Comparison of ENCODE assay signal across 8 mouse cellular contexts in the genomic region with DNA sequence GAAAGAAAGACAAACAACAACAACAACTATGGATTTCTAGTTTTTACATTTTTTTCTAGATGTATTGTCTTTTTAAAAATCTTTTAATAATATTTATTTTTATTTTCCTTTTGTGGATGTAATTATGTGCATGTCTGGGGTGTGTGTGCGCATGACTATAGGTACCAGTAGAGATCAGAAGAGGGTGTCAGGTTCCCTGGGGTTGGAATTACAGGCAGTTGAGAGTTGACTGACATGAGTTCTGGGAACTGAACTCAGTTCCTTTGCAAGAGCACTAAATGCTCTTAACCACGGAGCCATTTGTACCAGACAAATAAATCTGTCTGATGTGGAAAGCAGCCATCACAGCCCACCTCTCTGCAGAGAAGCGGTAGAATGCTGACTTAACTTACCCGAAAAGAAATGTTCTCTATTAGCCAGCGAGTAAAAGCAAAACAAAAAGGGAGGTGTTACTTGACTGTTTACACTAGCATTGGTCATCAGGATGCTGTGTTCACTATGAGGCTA. TPM values are rescaled to one million over a fixed set of nuclear protein-coding genes. Genes with fewer than 3 reads are reported as not detected.
A peak's percentile ranks its signal among the peaks of the same experiment; 100 is the strongest.
DNase-seq lines count a peak whose midpoint lies in the region; ATAC-seq and TF ChIP-seq lines count a peak whose summit lies in the region.

No protein-coding gene starts in this region.

- no peak for ATAC-seq in heart, embryonic 11.5 days (replicated peaks; ENCODE audit: insufficient number of reproducible peaks, low FRiP score, low TSS enrichment)
- ATAC-seq in G1E (ENCODE audit: extremely low read depth, insufficient number of reproducible peaks, low FRiP score, poor library complexity, severe bottlenecking), result no peak
- ATAC-seq in forebrain, embryonic 15.5 days (replicated peaks), result 0 out of 2 replicates have a peak, but pooled peaks have one; percentile 11
- no peak for ATAC-seq in liver, embryonic 12.5 days
- ATAC-seq in neural tube, embryonic 15.5 days (ENCODE audit: low FRiP score), result no peak

- peak overlapping the region; percentile 66 for H3K4me2 ChIP-seq in heart, embryonic 11.5 days
- peak overlapping the region; percentile 25 for H3K4me2 ChIP-seq in forebrain, embryonic 15.5 days (replicated peaks)
- H3K4me2 ChIP-seq in liver, embryonic 12.5 days, result peak overlapping the region; percentile 62
- H3K4me2 ChIP-seq in neural tube, embryonic 15.5 days, result peak overlapping the region; percentile 46

- 51% methylated on average over 5 of the region's 5 CpGs for WGBS in heart, embryonic 11.5 days (ENCODE audit: insufficient replicate concordance)
- 61% methylated on average over 5 of the region's 5 CpGs for WGBS in forebrain, embryonic 15.5 days
- WGBS in liver, embryonic 12.5 days (ENCODE audit: insufficient replicate concordance), result 43% methylated on average over 5 of the region's 5 CpGs
- WGBS in neural tube, embryonic 15.5 days, result 55% methylated on average over 5 of the region's 5 CpGs

- H3K4me1 ChIP-seq in heart, embryonic 11.5 days (ENCODE audit: control insufficient read depth, insufficient read depth, low read length), result no peaks in the 10 kb centered on the region
- H3K4me1 ChIP-seq in G1E (ENCODE audit: insufficient read depth, low read depth, low read length), result peaks cover 8% of the 10 kb centered on the region
- H3K4me1 ChIP-seq in forebrain, embryonic 15.5 days, result peaks cover 2% of the 10 kb centered on the region; the same call in 1 of the 2 replicates
- H3K4me1 ChIP-seq in liver, embryonic 12.5 days, result no peaks in the 10 kb centered on the region
- no peaks in the 10 kb centered on the region; the same call in 1 of the 2 replicates for H3K4me1 ChIP-seq in neural tube, embryonic 15.5 days

- peak overlapping the region; percentile 41 for H3K4me3 ChIP-seq in heart, embryonic 11.5 days (ENCODE audit: low read depth, low read length)
- H3K4me3 ChIP-seq in G1E (ENCODE audit: low read depth, low read length), result peak overlapping the region; percentile 69
- peak overlapping the region; percentile 13 for H3K4me3 ChIP-seq in forebrain, embryonic 15.5 days
- peak overlapping the region; percentile 53 for H3K4me3 ChIP-seq in liver, embryonic 12.5 days
- H3K4me3 ChIP-seq in neural tube, embryonic 15.5 days (replicated peaks), result peak overlapping the region; percentile 19; the same call in 1 of the 2 replicates

- no peaks in the 10 kb centered on the region for H3K9me3 ChIP-seq in heart, embryonic 11.5 days (replicated peaks; ENCODE audit: control insufficient read depth, low read length)
- no peaks in the 10 kb centered on the region for H3K9me3 ChIP-seq in G1E (replicated peaks)
- H3K9me3 ChIP-seq in forebrain, embryonic 15.5 days, result no peaks in the 10 kb centered on the region
- no peaks in the 10 kb centered on the region for H3K9me3 ChIP-seq in liver, embryonic 12.5 days (replicated peaks)
- no peaks in the 10 kb centered on the region for H3K9me3 ChIP-seq in neural tube, embryonic 15.5 days (replicated peaks)

- H3K9ac ChIP-seq in heart, embryonic 11.5 days (ENCODE audit: low read depth, low read length), result 0 out of 2 replicates have a peak overlapping the region, but pooled peaks have one; percentile 49
- H3K9ac ChIP-seq in forebrain, embryonic 15.5 days (replicated peaks), result no peak overlapping the region
- peak overlapping the region; percentile 53 for H3K9ac ChIP-seq in liver, embryonic 12.5 days
- H3K9ac ChIP-seq in neural tube, embryonic 15.5 days (replicated peaks), result no peak overlapping the region

- no peaks in the 10 kb centered on the region for H3K27me3 ChIP-seq in heart, embryonic 11.5 days (ENCODE audit: control insufficient read depth, insufficient read depth, low read length)
- H3K27me3 ChIP-seq in G1E (ENCODE audit: insufficient read depth, low read length), result peaks cover 5% of the 10 kb centered on the region
- H3K27me3 ChIP-seq in forebrain, embryonic 15.5 days, result no peaks in the 10 kb centered on the region
- no peaks in the 10 kb centered on the region for H3K27me3 ChIP-seq in liver, embryonic 12.5 days (replicated peaks)
- no peaks in the 10 kb centered on the region for H3K27me3 ChIP-seq in neural tube, embryonic 15.5 days (replicated peaks)

- no peaks in the 10 kb centered on the region for H3K36me3 ChIP-seq in heart, embryonic 11.5 days (ENCODE audit: control insufficient read depth, insufficient read depth, low read length)
- no peaks in the 10 kb centered on the region for H3K36me3 ChIP-seq in G1E (replicated peaks)
- no peaks in the 10 kb centered on the region for H3K36me3 ChIP-seq in forebrain, embryonic 15.5 days
- no peaks in the 10 kb centered on the region for H3K36me3 ChIP-seq in liver, embryonic 12.5 days
- no peaks in the 10 kb centered on the region for H3K36me3 ChIP-seq in neural tube, embryonic 15.5 days

- no peak overlapping the region for H3K27ac ChIP-seq in heart, embryonic 11.5 days (ENCODE audit: low read depth, low read length)
- no peak overlapping the region for H3K27ac ChIP-seq in forebrain, embryonic 15.5 days (replicated peaks)
- H3K27ac ChIP-seq in liver, embryonic 12.5 days, result no peak overlapping the region
- no peak overlapping the region for H3K27ac ChIP-seq in neural tube, embryonic 15.5 days (replicated peaks)

- no peak for TF ChIP-seq CTCF in G1E (IDR thresholded peaks at IDR 0.05; ENCODE audit: low read depth, low read length)

- DNase-seq in heart, postnatal 4 days, result no peak
- DNase-seq in G1E (ENCODE audit: low spot score), result no peak
- no peak for DNase-seq in urinary bladder, postnatal 36 days (ENCODE audit: low spot score in 2 of 2)
- no peak for DNase-seq in urinary bladder, postnatal 4 days (ENCODE audit: low spot score in 2 of 2)

RNA-seq across cellular contexts. Expression of a gene that starts 44.0 kb away (rescaled TPM):
- 16.3 and 17.8 TPM in 2 replicates for polyA plus RNA-seq in heart, embryonic 11.5 days (2014; fragmentation: Nextera tagmentation; extraction: Ambion mirVana)
- 1 to 10 TPM; 6.8 to 7.6 TPM for total RNA-seq in heart, postnatal 4 days (2021)
- total RNA-seq in G1E (2014; fragmentation: Nextera tagmentation) (13.8 and 17.3 TPM in 2 replicates), G1E (2017) (20.7 and 21.9 TPM in 2 replicates)
- polyA plus RNA-seq in G1E (2012), result 8.6 and 9.9 TPM in 2 replicates
- polyA plus RNA-seq in forebrain, embryonic 15.5 days (2015; fragmentation: Nextera tagmentation; extraction: Ambion mirVana), result 36.1 and 39.0 TPM in 2 replicates
- 17.6 and 18.3 TPM in 2 replicates for polyA plus RNA-seq in liver, embryonic 12.5 days (2016; fragmentation: Nextera tagmentation; extraction: Ambion mirVana)
- polyA plus RNA-seq in neural tube, embryonic 15.5 days (2015; fragmentation: Nextera tagmentation; extraction: Ambion mirVana), result 25.7 and 25.9 TPM in 2 replicates

Comparison
In these comparisons a context has a peak if more than half of its experiments do, and no peak if none do; other contexts are left out.
1. H3K4me3 ChIP-seq: peak in every context shown above with its lines; median percentile 69 in G1E; 53 in liver, embryonic 12.5 days; 41 in heart, embryonic 11.5 days; 19 in neural tube, embryonic 15.5 days; 13 in forebrain, embryonic 15.5 days.
2. H3K9ac ChIP-seq: peak in heart, embryonic 11.5 days (single experiment) and liver, embryonic 12.5 days (single experiment); none in forebrain, embryonic 15.5 days (single experiment) and neural tube, embryonic 15.5 days (single experiment).
3. Peak in every context shown above with its lines, with median percentiles within 50 percentile points of each other: H3K4me2 ChIP-seq.